Mouse (Mus musculus) olfactory bulb, adult 2 months (tissue): ENCODE data around the gene Map4k3.

Experiments
- CTCF ChIP-seq: fragments of 200-500 bp; IDR thresholded peaks from 2 replicates; pipeline ENCODE4 v1.5.1; 2012; ENCODE audit warnings: low read depth, mild to moderate bottlenecking, low read length, moderate library complexity; ENCODE audit not compliant: insufficient read depth
- POLR2A ChIP-seq: fragments of 200-500 bp; IDR thresholded peaks from 2 replicates; pipeline ENCODE4 v1.6.1; 2012; ENCODE audit warnings: mild to moderate bottlenecking, low read depth, low read length, moderate library complexity; ENCODE audit not compliant: insufficient read depth

DNA sequence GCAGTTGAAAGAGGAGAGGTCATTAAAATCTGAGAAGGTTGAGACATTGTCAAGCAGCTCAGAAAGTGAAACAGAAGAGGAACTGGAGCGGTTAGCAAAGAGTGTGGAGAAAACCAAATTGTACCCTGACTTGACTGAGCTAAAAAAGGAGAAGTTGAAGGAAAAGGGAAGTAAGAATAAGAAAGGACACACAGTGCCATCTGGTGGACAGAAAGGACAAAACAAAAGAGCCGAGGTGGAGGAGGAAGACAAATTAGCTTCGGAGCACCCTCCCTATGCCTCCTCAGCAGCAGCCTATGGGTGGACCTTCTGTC lies 163.7 kb downstream of the Map4k3 start:
- no peak for TF ChIP-seq POLR2A
- TF ChIP-seq CTCF: no peak
